Mouse (Mus musculus) megakaryocyte, embryonic 14.5 days (primary cell): ENCODE measurements around the gene Gm45837.

Experiments used
- FLI1 ChIP-seq: IDR thresholded peaks from 2 replicates; pipeline ENCODE4 v1.6.1; 2012; ENCODE audit warnings: low read length, inconsistent platforms, mixed read lengths
- GATA1 ChIP-seq: IDR thresholded peaks from 3 replicates; pipeline ENCODE4 v1.6.1; 2012; ENCODE audit warnings: mixed read lengths, low read length, inconsistent platforms, borderline replicate concordance

DNA sequence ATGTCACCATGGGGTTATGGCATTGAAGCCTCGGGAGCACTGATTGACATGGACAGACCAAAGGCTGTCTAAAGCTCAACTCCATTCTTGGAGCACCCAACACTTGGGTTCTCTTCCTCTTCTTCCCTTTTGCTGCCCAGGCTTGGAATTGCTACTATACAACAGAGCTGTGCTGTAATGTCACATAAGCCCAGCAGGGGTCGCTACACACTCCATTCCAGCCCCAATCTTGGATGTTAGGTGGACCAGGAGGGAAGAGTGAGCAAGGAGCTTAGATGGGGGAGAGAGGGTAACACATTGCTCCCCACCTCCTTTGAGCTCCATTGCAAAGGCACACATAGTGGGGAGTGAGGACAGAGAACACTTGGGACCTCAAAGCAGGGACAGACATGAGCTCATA is 17.1 kb downstream of the Gm45837 start:
- TF ChIP-seq GATA1 (no peak), FLI1 (no peak)
